Mouse (Mus musculus) embryonic stem cell, embryonic (primary cell): ENCODE results near the gene Ino80e.
"Not testable (repeated sequence)": the region's sequence is repeated elsewhere in the genome, so short reads cannot be mapped to it uniquely, and the experiment has no call there.

Source experiments
- CTCF ChIA-PET, 4 experiments: fragments of 300-600 bp in 2 of 4; fragments of 350-600 bp in 2 of 4; sonication (Branson Sonifier 250); formaldehyde crosslinking; loops; one replicate each; lab custom pipeline; 2022; ENCODE audit warnings: inconsistent platforms in 2 of 4; lab: Charles Lee
- POLR2A ChIA-PET, 4 experiments: fragments of 300-600 bp in 2 of 4; fragments of 350-600 bp in 2 of 4; sonication (Branson Sonifier 250); formaldehyde crosslinking; loops; one replicate each; lab custom pipeline; 2022; ENCODE audit warnings: antibody characterized with exemption in 4 of 4, inconsistent platforms in 1 of 4; lab: Charles Lee

Ino80e gene

GRCm38 (mm10) chr7:126862147-126862784 is at the start of gene Ino80e:
Gene Ino80e, minus strand, starts transcription at chr7:126862377.
- ChIA-PET CTCF (interaction anchor here (0.5 to 1.1 kb wide), 5 partner anchors 15 to 220 kb away, joined by 3 to 4 read pairs (median 3); partner anchors contain the start of gene Doc2a (in 1 of the 4)), POLR2A (interaction anchor here (0.5 to 4.3 kb wide), 57 partner anchors 9 to 532 kb away, joined by 3 to 35 read pairs (median 5); partner anchors contain the start of genes Taok2 (in 4 of the 4), Doc2a (in 2 of the 4), Kif22 (in 2 of the 4) and 4930451I11Rik (in 1 of the 4))

- ChIA-PET CTCF (interaction anchor here in 1 of 4 experiments (0.8 kb wide), 1 partner anchor 491 kb away, joined by 3 read pairs; no protein-coding TSS in a partner anchor), POLR2A (interaction anchor here in 3 of 4 experiments (0.7 to 1.4 kb wide), 5 partner anchors 21 to 466 kb away, joined by 3 to 4 read pairs (median 3); partner anchors contain the start of gene Taok2 (in 1 of the 3))
Measured at GRCm38 (mm10) chr7:126905590-126905989, 43.4 kb upstream of the Ino80e start.

DNA sequence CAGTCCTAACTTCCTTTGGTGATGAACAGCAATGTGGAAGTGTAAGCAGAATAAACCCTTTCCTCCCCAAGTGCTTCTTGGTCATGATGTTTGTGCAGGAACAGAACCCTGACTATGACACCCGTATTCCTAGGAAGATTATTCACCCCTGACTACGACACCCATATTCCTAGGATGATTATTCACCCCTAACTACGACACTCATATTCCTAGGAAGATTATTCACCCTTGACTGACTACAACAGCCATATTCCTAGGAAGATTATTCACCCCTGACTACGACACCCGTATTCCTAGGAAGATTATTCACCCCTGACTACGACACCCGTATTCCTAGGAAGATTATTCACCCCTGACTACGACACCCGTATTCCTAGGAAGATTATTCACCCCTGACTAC is 37.6 kb upstream of the Ino80e start:
- POLR2A ChIA-PET, CTCF ChIA-PET: not testable (repeated sequence)

GRCm38 (mm10) chr7:126898102-126898990 is 36.2 kb upstream of the Ino80e start:
- CTCF ChIA-PET, result interaction anchor here in 2 of 4 experiments (0.5 to 1.3 kb wide), 4 partner anchors 9 to 35 kb away, joined by 3 to 5 read pairs (median 4); partner anchors contain the start of genes Kctd13 (in 1 of the 2) and Taok2 (in 1 of the 2)

GRCm38 (mm10) chr7:126897390-126898101 is 35.4 kb upstream of the Ino80e start:
- ChIA-PET POLR2A (interaction anchor here (0.6 to 2.0 kb wide), 35 partner anchors 9 to 363 kb away, joined by 3 to 27 read pairs (median 3); partner anchors contain the start of genes Taok2 (in 3 of the 4), Maz (in 2 of the 4), Dctpp1 (in 1 of the 4) and Doc2a (in 1 of the 4)), CTCF (interaction anchor here in 2 of 4 experiments (0.6 to 1.3 kb wide), 4 partner anchors 9 to 87 kb away, joined by 3 to 5 read pairs (median 4); partner anchors contain the start of gene Taok2 (in 1 of the 2))

More at GRCm38 (mm10) chr7:126898102-126898990, 36.2 kb upstream of the Ino80e start:
- POLR2A ChIA-PET, result interaction anchor here (0.6 to 2.0 kb wide), 32 partner anchors 9 to 362 kb away, joined by 3 to 27 read pairs (median 3); partner anchors contain the start of genes Taok2 (in 3 of the 4), Maz (in 2 of the 4), Dctpp1 (in 1 of the 4) and Doc2a (in 1 of the 4)

DNA sequence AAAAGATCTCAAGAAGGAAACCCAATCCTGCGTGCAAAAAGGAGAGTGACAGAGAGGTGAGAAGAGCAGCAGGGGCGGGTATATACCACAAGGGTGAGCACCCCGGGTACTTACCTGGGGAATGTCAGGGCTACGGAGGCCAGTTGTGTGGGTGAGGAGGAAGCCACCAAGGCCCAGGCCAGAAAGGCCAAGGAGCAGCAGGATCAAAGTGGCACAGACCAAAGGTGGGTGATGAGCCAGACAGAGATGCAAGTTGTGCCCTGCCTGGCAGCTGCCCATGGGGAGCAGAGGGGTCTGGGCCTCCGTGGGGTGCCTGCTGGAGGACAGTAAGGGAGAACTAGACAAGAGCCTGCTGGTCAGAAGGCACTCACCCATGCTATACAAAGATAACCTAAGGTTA is 34.7 kb upstream of the Ino80e start:
- ChIA-PET POLR2A (interaction anchor here in 3 of 4 experiments (0.8 to 2.0 kb wide), 13 partner anchors 8 to 216 kb away, joined by 3 to 27 read pairs (median 4); partner anchors contain the start of genes Taok2 (in 3 of the 3), Hirip3 (in 1 of the 3) and Ino80e (in 1 of the 3)), CTCF (interaction anchor here in 1 of 4 experiments (1.3 kb wide), 1 partner anchor 8 kb away, joined by 5 read pairs; no protein-coding TSS in a partner anchor)

DNA sequence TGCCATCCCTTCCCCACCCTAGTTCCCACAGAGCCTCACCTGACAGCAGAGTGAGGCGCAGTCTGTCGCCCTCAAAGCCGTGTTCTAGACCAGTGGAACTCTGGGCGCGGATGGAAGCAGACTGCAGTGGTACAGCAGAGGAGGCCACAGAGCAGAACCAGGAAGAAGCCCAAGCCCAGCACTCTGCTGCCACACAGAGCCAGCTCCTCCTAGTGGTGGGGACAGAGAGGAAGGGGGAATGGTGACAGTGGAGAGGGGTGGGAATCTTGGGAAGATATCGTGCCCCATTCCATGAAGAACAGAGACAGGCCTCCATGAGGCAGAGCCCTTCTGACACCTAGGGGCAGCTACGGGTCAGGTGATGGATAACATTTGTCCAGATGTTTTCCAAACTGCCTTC is 26.7 kb upstream of the Ino80e start:
- CTCF ChIA-PET, result interaction anchor here (0.6 to 1.5 kb wide), 12 partner anchors 9 to 243 kb away, joined by 3 to 8 read pairs (median 4); partner anchors contain the start of genes 4930451I11Rik (in 1 of the 4) and Hirip3 (in 1 of the 4)
- POLR2A ChIA-PET, result interaction anchor here in 3 of 4 experiments (0.8 to 1.4 kb wide), 8 partner anchors 9 to 91 kb away, joined by 3 to 5 read pairs (median 3); partner anchors contain the start of genes Fam57b (in 1 of the 3) and Kctd13 (in 1 of the 3)

DNA sequence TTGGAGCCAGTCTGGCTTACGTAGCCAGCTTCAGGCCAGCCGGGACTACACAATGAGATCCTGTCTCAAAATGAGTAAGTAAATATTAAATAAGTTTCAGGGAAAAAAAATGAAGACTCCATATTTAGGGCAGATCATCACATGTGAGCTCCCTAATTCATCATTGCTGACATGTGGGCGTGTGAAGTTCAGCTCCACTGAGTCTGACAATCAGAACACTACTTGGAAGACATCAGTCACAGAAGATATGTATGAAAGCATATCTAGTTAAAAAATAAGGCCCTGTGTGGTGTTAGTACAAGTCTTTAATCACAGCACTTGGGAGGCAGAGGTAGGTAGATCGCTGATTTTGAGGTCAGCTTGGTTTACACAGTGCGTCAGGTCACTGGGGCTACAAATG is 25.1 kb upstream of the Ino80e start:
- ChIA-PET CTCF (interaction anchor here in 1 of 4 experiments (0.6 kb wide), 2 partner anchors 67 to 468 kb away, joined by 4 to 6 read pairs; no protein-coding TSS in a partner anchor), POLR2A (interaction anchor here in 3 of 4 experiments (0.6 to 1.4 kb wide), 3 partner anchors 10 to 113 kb away, joined by 3 to 5 read pairs (median 3); partner anchors contain the start of gene Kctd13 (in 1 of the 3))

DNA sequence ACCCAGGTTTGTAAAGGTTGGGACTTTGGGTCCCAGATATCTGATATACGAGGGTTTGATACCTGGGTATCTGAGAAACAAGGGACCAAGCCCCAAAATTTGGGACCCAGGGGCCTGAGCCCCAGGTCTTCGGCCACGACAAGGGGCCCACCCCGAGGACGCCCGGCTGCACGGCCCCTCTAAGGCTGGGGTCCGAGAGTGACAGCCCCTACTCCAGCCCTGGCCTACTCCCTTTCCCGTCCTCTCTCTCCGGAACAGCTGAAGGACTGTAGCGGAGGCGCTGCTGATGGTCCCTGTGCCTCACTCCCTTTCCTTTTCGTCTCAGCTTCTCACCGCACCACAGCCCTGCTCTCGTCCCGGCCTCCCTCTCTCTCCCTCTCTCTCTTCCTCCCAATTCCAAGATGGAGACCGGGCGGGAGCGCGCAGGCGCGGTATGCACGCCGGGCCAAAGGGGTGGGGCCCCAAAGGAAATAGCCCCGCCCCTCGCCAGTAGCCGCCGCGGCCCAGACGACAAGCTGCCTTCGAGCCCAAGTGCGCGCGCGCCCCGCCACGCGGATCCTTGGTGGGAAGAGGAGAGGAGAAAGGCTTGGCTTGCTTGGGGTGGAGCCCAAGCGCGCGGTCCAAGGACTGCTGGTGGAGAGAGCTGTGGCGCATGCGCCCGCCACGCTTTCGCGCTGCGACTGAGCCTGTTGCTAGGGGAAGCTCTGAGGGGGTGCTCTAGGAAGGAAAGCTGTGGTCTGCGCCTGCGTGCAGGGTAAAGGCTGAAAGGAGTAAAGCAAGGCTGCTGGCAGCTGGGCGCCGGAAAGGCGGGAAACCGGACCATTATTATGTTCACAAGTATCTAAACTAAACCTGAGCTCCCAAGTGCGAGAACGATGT is 22.3 kb upstream of the Ino80e start, which contains the start of gene Taok2:
Gene Taok2, minus strand, starts transcription at position 418 of the 879 bp plus-strand sequence.
- CTCF ChIA-PET, result interaction anchor here (0.6 to 1.1 kb wide), 15 partner anchors 11 to 1112 kb away, joined by 3 to 7 read pairs (median 3); partner anchors contain the start of genes Pagr1a (in 2 of the 4), Doc2a (in 1 of the 4) and Pagr1b (in 1 of the 4)
- POLR2A ChIA-PET, result interaction anchor here (0.6 to 3.3 kb wide), 72 partner anchors 8 to 897 kb away, joined by 3 to 31 read pairs (median 4); partner anchors contain the start of genes Hirip3 (in 4 of the 4), Ino80e (in 4 of the 4), Kctd13 (in 2 of the 4) and Kif22 (in 2 of the 4)

DNA sequence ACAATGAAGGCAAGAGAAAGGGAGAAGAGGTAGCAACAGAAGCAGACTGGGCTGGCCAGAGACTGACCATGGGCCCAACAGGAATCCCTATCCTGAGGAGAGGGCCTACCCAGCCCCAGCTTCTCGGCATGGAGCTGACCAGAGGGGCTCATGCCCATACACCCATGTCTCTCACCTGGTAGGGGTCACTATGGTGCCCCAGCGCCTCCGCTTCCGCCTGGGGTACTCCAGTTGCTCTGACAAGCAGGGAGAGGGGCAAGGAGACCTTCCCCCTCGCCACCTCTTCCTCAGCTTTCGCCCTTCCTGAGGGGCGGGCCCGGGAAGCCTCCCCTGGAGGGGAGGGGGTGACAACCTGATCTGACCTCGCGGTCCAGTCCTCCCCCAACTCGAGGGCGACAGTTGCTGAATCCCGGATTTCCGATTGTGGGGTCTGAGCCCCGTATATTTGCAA is 21.6 kb upstream of the Ino80e start:
- CTCF ChIA-PET, result interaction anchor here in 1 of 4 experiments (0.6 kb wide), 1 partner anchor 1113 kb away, joined by 7 read pairs; no protein-coding TSS in a partner anchor
- POLR2A ChIA-PET, result interaction anchor here (0.6 to 3.3 kb wide), 17 partner anchors 12 to 456 kb away, joined by 3 to 31 read pairs (median 5); partner anchors contain the start of genes Hirip3 (in 4 of the 4), Ino80e (in 4 of the 4), Fam57b (in 1 of the 4) and Kctd13 (in 1 of the 4)

- ChIA-PET CTCF (no interaction called here), POLR2A (interaction anchor here in 1 of 4 experiments (0.8 to 1.1 kb wide), 3 partner anchors 20 to 31 kb away, joined by 3 to 6 read pairs (median 6); partner anchors contain the start of genes Hirip3 and Ino80e)
Measured at GRCm38 (mm10) chr7:126881040-126881439, 18.9 kb upstream of the Ino80e start.

DNA sequence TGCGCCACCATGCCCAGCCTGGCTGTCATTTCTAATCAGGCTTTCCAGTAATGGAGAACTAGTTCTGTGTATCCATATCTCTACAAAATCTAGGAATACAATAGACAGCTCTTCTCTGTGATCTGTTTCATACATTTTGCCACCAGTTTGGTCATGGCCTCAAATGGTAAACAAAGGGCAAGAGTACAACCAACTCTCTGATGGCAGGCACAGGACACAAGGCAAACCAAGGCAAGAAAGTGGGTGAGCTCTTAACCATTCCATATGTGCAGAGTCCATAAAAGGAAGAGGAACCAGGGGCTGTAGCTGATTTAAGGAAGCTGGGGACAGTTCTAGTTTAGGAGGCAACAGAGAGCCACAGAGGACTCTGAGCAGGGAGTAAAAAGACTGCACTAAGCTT is 15.1 kb upstream of the Ino80e start:
- ChIA-PET POLR2A (interaction anchor here in 2 of 4 experiments (0.6 to 1.4 kb wide), 5 partner anchors 8 to 1104 kb away, joined by 3 to 7 read pairs (median 4); partner anchors contain the start of genes Hirip3 (in 1 of the 2) and Ino80e (in 1 of the 2)), CTCF (interaction anchor here in 1 of 4 experiments (0.6 kb wide), 1 partner anchor 90 kb away, joined by 3 read pairs; no protein-coding TSS in a partner anchor)

DNA sequence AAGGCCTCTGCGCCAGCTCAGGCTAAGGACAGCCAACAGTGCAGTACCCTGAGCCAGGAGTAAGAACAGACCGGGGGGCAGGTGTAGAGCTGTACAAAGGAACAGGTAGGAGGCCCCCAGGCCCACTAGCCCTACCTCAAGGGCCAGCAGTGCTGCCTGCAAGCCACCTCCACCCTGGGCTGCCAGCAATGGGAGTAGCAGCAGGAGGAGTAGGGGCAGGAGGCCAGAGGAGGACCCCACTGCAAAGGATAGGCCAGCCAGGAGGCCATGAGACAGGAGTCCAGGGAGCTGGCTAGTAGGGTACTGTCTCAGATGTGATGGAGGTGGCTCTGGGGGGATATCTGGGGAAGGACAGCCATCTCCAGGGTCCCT is 8.3 kb upstream of the Ino80e start:
- CTCF ChIA-PET, result interaction anchor here in 1 of 4 experiments (0.5 kb wide), 1 partner anchor 257 kb away, joined by 4 read pairs; no protein-coding TSS in a partner anchor
- POLR2A ChIA-PET, result interaction anchor here in 3 of 4 experiments (0.9 to 5.8 kb wide), 7 partner anchors 8 to 58 kb away, joined by 3 to 35 read pairs (median 5); partner anchors contain the start of genes Hirip3 (in 2 of the 3), Ino80e (in 2 of the 3) and Taok2 (in 2 of the 3)

DNA sequence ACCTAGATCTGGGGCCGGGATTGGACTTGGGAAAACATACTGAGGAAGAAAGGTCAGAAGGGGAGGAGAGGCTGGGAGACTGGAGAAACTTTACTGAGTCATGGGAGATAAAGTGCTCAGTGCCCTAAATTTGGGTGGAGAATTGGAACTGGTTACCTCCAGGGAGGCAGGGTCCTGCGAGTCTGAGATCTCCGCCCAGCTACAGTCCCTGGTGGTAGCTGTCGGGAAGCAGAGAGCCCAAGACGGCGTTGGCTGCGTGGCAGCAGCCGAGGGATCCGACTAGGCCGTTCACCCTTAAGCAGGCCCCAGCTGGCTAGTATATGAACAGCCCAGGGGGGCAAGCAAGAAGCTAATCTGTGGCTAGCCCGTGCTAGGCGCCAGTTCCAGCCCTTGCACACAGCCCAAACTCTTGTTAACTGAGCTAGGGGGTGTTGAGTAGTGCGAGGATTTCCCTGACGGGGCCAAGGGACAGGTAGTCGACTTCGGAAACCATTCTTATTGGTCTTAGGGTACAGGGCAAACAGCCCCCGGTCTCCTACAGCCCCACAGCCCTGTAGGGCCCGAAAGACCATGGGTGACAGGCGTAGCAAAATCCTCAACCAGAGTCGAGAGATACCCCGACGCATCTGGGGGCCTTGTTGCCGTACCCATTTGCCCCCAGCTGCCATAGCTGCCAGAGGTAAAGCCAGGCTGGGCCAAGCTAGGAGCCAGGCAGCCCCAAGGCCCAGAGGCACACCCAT is 7.8 kb upstream of the Ino80e start:
- ChIA-PET CTCF (interaction anchor here in 1 of 4 experiments (0.5 kb wide), 1 partner anchor 257 kb away, joined by 4 read pairs; no protein-coding TSS in a partner anchor), POLR2A (interaction anchor here in 3 of 4 experiments (0.6 to 5.8 kb wide), 9 partner anchors 7 to 157 kb away, joined by 3 to 35 read pairs (median 4); partner anchors contain the start of genes Hirip3 (in 2 of the 3), Ino80e (in 2 of the 3), Maz (in 1 of the 3) and Taok2 (in 1 of the 3))
